Mouse (Mus musculus) hindlimb bud, embryonic 11.5 days (tissue): ENCODE measurements around the gene Hdac9.

Experiments
- DNase-seq: peaks from one replicate; pipeline ENCODE4 v3.0.0-alpha.2; 2012; ENCODE audit warnings: low read depth, low spot score; ENCODE audit errors: extremely low spot score

Gene Hdac9

DNA sequence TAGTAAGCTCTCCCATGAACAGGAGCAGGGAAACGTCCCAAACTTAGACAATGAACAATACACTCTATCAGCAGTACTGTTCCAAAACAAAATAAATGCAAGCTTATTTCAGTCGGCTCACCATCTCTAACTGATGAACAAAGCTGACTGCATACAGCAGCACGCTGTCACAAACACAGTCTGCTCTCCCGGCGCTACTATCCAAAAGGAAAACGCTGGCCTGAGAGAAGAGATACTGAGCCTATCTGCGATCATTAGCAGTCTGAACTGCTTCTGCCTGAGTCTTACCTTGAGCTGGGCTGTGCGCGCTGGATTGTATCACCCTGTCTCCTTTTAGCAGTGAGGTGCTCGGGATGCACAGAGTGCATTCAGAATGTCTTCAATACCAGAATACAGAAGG lies 299.1 kb downstream of the Hdac9 start:
- DNase-seq, result no peak

DNA sequence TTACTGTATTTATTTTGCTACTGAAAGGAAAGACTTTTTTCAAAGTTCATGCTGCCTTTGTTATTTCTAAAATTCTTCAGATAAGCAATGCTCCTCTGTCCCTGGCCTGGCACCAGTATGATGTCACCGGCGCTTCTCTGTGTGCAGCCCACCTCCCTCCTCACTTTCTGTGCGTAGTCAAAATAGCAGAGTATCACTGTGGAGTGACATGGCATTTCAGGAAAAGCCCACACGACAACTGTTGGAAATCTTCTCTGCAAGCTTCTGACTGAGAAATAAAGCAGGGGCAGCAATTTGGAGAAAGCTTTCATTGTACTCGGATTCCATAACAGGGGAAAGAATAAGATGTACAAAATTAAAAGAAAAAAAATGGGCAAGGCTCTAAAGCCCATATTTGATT lies 302.1 kb downstream of the Hdac9 start:
- DNase-seq, result no peak

DNA sequence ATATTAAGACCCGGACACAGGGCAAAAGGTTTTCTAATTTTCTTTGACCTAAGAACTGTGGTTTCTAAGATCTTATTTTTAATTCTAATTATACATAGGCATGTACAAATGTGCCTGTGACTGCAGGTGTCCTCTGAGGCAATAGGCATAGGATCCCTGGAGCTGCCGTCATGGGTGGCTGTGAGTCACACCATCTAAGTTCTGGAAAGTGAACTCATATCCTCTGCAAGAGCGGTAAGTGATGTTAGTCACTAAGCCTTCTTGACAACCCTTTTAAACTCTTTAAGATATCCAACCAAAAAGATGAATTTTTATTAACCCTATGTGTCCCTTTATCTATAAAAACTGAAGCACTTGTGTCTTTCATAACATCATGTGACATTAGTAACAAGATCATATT lies 304.4 kb downstream of the Hdac9 start:
- no peak for DNase-seq

DNA sequence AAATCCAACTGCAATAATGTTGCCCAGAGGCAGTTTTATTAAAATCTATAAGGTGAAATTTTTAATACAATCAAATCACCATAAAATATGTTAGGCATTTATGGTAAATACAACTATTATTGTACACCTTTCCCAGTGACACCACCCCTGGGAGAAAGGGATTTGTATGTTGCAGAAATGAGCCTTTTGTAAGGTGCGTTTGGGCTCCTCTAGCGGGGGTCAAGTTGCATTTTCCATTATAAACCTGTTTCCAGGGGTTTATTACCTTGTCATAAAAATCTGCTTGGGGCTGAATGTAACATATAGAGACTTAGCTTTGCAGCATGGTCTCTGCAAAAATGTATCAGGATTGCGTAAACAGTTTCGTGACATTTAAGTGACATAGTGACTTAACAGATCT lies 312.4 kb downstream of the Hdac9 start:
- DNase-seq, result no peak

DNA sequence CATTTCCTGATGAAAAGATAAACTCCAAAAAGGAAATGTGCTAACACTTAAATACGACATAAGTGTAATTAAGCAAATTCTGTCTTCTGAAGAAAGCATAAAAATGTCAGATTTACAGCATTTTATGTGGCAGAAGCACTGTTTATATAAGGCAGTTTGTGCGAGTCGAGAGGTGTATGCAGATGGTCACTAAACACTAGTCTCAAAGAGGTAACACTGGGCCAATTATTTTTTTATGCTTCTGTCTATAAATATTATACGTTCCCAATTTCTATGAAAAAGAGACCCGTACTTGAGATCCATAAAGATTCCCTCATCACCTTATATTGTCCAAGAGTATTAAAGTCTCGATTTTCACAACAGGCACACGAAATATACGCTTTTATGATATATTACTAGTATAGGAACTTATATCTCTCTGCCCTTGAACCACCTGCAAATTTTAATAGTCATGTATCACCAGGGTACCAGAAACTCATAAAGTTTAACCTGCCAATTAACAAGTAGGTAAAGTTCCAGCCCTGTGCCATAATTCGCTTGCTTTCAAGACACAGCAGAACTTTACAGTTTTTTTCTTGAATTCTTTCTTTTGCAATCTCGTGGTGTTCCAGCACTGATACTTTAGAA lies 322.6 kb downstream of the Hdac9 start:
- DNase-seq, result peak; percentile 58

DNA sequence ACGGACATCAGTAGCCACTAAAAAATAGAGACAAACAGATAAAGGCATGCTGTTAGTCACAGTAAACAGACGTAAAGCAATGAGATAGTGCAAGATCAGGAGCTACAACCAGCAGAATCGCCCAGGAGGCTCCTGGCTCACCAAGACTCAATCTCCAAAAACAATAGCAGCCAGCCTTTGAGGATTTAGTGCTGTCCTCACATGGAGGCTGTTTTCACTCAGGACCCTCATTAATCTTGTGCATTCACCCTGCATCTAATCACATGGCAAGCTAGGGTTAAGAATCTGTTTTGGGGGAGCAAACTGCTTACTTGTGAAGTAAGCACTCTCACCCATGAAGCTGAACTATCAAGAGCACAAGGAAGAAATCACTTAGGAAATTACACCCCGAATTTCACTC lies 329.7 kb downstream of the Hdac9 start:
- DNase-seq, result peak; percentile 16

DNA sequence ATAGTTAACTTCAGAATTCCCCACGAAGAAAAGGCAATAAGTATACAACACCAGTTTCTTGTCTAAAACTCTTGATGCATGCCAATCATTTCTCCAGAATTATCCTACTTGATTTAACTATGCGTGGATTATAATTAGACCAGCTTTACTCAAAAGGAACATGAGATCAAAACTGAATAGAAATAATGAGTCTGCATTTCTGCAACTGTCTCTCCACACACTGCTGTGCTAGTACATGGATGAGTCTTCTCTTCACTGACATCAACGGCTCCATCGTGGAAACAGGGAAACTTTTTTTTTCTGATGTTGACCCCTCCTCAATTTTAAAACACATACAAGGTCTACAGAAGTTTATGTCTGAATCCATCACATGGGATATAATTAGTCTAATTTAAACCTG lies 334.4 kb downstream of the Hdac9 start:
- DNase-seq, result no peak

DNA sequence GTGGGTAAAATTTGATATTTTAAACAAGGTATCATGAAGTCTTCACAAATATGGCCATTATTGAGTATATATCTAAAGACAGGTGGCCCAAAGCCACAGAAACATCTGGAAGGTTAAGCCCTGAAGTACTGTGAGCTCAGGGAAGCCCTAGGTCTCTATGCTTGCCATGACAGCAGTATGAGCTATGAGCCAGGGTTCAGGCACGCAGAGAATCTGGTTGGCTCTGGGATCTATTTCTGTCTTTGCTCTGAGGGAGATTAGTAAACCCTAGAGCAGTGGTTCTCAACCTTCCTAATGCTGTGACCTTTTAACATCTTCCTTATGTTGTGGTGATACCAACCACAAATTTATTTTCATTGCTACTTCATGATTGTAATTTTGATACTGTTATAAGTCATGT lies 337.7 kb downstream of the Hdac9 start:
- DNase-seq, result no peak

DNA sequence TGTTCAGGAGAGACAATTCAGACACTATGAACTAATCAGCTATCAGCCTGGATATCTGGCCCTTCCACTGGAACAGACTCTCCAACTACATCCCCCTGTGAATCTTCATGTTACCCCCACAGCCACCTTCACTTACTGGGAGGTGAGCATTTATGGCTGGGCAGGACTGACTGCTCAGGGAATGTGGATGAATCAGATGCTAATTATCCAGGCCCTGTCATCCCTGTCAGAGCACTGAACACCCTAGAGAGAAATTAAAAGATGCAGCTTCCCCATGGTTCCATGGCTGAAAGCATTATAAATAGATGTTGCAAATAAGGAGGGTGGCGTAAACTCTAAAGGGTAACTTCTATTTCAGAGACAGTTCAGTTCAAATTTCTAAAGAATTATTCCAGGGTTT lies 345.8 kb downstream of the Hdac9 start:
- no peak for DNase-seq

DNA sequence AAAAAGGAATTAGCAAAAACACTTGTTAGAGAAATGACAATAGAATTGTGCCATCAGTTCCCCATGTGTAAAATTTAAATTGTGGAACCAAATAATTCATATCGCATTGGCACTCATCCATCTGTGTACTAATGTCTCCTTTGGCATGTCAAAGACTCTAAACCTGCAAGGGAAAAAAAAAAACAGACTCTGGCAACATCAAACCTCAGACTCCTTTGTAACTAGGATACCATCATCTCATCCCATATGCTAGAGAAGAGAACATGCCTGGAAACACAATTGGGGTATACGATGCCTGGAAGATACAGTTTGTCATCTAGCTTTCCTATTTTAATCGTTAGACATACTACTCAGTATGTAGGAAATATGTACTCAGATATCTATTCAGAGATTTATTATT lies 347.4 kb downstream of the Hdac9 start:
- no peak for DNase-seq

DNA sequence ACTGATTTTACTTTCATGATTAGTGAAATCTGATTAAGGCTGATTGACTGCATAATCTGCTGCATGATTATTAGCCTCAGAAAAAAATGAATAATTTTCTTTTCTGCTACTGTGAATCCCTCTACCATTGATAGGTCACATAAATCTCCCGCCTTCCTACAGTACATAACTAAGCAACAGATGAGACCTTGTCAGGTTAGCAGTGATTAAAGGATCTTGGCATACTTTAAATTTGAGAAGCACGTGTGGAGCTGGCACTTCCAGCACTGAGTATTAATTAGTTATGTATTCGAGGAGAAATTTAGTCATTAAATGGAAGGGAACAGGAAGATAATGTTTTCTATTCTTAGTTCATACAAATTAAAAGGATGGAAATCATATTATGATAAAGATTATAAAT lies 347.8 kb downstream of the Hdac9 start:
- no peak for DNase-seq

DNA sequence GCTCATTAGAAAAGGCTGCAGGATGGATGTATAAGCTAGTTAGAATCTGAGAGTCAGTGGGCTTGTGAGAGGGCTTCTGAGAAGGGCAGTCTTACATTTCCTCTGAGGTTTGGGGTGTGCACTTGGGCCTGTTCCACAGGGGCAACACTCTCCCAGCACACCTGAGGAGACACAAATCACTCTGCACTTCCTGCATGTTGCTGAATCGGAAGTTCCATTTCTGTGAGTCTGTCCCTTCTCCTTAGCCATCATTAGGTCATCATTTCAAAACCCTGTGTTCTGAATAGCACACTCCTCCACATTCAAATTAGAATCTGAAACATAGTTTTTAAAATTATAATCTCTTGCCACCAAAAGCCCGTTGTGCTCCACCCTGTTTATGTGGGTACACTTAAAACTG lies 354.6 kb downstream of the Hdac9 start:
- DNase-seq, result no peak

DNA sequence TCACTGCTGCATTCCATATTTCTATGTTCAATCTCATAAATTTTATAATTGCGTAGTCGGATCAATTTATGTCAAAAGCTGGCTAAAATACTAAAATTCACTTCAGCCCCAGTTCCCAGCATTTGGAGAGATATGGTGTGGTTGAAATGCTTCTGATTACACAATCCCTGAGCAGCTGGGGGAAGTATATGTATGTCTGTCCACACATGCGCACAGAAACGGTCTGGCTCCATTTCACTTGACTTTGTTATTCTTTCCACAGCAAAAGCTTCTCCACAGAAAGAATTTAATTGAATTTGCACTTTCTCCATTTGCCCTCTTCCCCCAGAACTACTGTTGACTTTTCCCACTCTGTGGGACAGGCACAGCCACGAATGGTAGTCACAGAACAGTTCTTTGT lies 357.9 kb downstream of the Hdac9 start:
- DNase-seq, result no peak

DNA sequence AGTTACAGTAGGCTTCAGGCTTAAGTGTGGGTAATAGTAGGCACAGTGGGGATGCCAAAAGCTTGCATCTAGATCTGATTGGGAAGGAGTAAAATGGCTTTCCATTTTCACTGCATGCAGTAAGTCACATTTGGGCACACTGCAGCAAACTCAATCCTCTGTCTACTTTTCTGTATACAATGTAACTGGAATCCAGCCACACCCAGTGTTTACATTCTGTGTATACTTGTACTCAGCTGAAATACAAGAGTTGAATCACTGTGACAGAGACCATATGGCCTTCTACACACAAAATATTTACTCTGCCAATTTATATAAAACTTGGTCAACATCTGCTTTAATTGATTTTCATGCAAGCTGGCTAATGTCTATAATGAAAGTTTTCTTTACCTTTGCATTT lies 362.1 kb downstream of the Hdac9 start:
- DNase-seq, result no peak

DNA sequence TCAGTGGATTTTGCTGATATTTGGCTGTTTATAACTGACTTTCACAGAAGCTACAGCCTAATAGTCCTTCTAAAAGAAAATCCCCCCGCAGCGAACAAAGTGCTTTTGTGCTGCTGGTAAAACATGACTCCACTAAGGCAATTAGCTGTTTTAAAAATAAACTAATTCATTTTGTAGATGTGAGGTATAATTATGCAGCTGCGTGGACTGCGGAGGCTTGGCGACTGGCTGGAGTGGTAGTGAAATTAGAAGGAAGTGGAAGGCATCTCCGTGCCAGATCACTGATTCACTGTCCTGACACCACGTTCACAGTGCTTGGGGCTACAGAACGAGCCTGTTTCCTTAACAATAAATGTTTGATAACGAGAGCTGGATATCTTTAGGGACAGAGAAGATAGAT lies 366.6 kb downstream of the Hdac9 start:
- DNase-seq, result no peak

DNA sequence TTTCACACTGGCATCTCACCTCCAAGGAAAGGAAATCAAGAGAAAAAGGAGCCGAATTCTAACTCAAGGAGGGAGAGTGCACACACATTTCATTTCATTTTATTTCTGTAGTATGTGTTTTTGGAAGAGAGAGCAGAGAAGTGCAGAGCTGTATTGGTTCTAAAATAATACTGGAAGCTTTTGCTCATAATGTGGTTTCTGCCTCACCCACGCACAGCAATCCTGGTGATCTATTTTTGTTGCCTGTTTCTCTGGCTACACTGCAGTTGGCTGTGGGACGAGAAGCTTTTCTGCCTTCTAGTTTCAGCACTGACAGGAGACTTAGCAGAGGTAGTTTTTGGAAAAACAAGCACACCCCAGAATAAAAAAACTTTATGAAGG lies 387.7 kb downstream of the Hdac9 start:
- no peak for DNase-seq

DNA sequence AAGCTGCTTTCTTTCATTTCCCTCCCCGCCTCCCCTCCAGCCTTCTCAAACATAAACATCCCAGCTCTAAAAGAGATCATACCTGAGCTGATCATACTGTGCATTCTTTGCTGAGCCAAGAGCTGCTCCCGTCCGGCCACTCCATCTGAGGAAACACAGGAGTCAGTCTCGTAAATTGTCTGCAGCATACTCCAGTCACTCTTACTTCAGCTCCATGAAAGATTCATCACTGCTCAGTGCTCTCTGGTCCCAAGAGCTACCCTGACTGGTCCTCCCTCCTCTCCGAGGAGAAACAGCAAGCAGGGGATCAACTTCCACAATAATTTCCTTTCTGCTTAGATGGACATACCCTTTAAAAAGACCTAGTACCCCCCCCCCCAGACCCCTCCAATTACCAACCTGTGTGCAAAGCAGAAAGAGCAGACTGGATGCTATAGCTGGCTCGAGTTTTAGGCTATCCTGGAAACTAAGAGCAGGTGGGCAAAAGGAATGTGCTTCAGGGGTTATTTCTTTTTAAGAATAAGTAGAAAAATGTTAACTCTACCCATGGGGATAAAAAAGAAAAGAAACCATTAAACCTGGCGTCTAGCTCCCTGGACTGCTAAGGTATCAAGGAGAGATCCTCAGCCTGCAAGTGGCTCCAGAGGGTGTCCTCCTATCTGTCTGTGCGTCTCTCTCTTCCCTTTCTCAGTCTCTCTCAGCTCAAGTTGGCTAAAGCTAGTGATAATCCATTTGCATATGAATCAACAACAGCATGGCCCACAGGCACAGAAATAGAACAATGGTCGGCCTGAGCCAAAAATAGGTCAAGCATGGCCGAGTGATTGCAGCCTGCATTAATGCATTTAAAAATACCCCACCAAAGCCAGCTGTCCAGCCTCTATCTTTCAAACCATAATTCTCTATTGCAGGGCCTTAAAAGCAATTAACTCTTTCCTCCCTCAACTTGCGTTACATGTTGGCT lies 388.4 kb downstream of the Hdac9 start:
- no peak for DNase-seq

DNA sequence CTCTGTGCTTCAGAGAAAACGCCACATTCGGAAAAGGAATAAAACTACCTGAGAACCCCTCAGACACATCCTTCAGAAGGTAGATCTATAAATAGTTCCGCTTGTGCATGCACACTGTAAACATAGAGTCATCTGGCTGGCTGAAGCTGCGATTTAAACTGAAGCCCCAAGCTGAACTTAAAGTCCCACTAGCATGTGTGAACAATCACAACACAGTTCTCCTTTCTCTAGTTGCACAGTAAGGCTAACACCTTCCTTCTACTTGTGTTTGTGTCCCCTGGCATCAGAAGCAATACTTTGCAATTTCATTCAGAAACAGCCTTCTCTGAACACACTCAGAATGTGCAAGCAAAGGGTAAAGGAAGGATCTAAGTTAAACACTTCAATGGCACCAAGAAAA lies 389.1 kb downstream of the Hdac9 start:
- no peak for DNase-seq

DNA sequence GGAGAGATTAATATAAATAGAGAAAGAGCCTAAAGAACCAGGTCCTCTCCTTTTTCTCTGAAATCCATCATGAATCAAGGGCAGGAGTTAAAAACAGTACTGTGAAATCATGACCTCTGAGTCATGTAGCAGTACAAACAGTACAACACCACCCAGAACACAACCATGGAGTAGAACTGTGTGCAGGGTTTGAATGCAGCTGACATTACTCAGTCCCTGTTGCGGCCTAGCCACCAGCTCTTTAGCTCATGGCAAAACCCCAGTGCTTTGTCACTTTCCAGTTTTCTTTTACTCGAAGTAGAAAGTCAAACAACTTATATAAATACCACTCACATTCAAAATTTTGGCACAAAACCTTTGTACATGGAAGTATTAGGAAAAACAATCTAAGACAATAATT lies 395.4 kb downstream of the Hdac9 start:
- no peak for DNase-seq

DNA sequence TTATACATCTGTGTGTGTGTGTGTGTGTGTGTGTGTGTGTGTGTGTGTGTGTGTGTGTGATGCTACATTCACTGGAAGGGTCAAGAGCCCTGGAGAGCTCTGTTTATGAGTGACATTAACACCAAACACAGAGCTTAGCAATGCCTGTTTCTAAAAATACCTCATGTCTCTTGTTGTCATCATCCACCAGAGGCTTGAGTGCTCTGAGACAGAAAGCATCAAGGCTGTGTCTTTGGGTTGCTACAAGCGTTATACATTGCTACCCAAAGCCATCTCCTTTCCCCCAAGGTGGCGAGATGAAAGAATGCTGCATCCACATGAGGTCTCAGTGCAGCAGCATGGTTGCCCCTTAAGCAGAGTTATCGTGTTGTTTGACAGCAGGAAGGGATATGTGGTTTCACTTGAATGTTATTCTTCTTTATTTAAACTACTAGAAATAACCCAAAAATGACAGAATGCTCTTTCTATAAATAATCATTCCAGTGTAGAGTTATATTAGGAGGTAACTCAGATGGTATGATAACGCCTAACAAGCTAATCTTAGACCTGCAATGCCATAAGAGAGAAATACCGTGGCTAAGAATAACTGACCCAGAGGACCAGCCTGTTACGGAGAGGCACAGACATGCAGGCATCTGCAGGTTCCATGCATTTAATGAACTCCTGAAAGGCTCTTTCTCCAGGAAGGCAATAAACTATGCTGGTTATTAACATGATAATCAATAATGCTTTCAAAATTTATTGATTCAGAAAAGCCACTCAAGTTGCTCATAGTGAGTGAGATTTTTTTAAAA lies 399.9 kb downstream of the Hdac9 start:
- DNase-seq, result no peak

DNA sequence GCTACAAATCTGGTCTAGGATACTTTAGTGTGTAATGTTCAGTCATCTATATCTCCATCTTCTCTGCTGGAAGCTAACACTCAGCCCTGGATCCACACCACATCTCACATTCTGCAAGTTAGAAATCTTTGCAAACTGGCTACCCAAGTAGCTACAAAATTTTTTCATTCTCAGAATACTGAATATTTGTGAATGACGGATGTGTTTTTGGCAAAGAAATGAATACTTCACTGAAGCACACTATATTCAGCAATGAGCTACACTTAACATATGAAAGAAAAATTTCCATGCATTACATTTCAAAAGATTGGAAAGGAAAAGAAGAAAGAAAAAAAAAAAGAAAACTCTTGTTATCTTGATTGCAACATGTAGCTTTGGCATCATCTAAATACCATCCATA lies 410.6 kb downstream of the Hdac9 start:
- DNase-seq, result no peak
